Mouse (Mus musculus) kidney, adult 11 months (tissue): ENCODE measurements around the gene Sprr2f.

ENCODE experiments used
- DNase-seq: peaks from one replicate; pipeline ENCODE4 v3.0.0; 2022

The Sprr2f gene

GRCm38 (mm10) chr3:92364887-92365286 lies at the start of gene Sprr2f:
Sprr2f (plus strand) TSS chr3:92365187.
- DNase-seq = no peak

- DNase-seq = no peak
Observed at GRCm38 (mm10) chr3:92316320-92316719, 48.7 kb upstream of the Sprr2f start, which contains the start of gene Sprr2b. Sprr2b (plus strand) TSS chr3:92316620.

GRCm38 (mm10) chr3:92317384-92317783 lies 47.6 kb upstream of the Sprr2f start:
- DNase-seq = no peak

DNA sequence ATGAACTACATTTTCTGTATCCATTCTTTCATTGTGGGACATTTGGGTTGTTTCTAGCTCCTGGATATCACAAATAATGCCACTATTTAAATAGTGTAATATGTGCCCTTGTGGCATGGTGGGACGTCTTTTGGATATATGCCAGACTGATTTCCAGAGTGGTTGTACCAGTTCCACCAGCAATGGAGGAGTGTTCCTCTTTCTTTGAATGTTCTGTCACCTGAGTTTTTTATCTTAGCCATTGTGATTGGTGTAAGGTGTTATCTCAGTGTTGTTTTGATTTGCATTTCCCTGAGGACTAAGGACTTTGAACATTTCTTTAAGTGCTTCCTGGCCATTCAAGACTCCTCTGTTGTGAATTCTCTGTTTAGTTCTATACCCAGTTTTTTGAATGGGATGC lies 28.7 kb upstream of the Sprr2f start:
- no peak for DNase-seq

DNA sequence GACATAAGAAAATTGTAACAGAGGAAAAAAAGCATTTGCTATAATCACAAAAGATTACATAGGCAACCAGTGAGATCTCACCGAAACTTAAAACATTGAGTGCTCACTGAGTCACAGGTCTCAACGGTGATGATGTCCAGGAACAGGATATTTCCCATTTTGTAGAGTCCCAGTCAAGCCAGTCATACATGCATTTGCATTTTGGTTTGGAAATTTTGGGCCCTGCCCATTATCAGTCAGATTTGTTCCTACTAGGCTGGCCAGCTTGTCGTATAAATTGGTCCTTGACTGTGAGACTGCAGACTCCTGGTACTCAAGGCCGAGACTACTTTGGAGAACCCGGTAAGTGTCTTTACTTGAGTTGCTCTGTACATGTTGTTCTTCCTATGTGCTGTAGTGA lies 26.1 kb upstream of the Sprr2f start, which contains the start of gene Sprr2d:
Sprr2d (plus strand) TSS at position 301 of the 400 bp plus-strand sequence.
- no peak for DNase-seq

GRCm38 (mm10) chr3:92351843-92352242 lies 13.1 kb upstream of the Sprr2f start, which contains the start of gene Sprr2e:
Sprr2e (plus strand) TSS chr3:92352143.
- no peak for DNase-seq

DNA sequence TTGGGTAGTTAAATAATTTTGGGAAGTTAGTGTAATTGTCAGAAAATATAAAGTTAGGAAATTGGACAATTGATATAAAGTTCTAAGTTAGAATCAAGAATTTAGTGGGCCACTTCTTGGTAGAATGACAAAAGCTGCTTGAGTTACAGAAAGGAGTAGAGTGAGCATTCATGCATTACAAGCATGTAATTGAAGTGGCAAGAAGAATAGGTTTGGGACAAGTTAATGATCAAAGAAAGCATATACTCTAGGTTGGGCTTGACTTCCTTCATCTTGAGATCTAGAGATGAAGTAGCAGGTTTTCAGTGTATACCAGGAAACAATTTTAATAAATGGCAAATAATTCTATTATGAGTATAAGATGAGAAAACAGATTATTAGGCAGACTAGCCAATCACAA lies 3.4 kb upstream of the Sprr2f start:
- DNase-seq = no peak

GRCm38 (mm10) chr3:92373613-92374012 lies 8.6 kb downstream of the Sprr2f start:
- DNase-seq = no peak

DNA sequence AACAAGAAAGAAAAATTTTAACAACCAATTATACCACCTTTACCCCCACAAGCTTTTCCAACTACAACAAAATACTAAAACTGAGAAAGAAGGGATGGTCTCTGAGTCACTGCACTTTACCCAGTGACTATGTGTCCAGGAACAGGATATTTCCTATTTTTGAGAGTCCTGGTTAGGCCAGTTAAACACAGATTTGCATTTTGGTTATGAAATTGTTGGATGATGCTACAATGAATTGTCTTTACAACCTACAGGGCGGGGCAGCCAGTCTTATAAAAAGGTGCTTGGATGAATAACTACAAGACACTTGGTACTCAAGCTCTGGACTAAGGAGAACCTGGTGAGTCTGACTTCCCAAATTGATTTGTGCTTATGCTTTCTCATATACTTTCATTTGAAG lies 20.4 kb downstream of the Sprr2f start, which contains the start of gene Sprr2h:
Sprr2h (plus strand) TSS at position 301 of the 400 bp plus-strand sequence.
- DNase-seq = no peak

- DNase-seq = no peak
Observed at GRCm38 (mm10) chr3:92394301-92394700, 29.3 kb downstream of the Sprr2f start.

- DNase-seq = no peak
Observed at GRCm38 (mm10) chr3:92407691-92408090, 42.7 kb downstream of the Sprr2f start, which contains the start of gene Sprr2i. Sprr2i (plus strand) TSS chr3:92407991.
